Mouse (Mus musculus) kidney, adult 9 months (tissue): ENCODE data around the gene Eml2.

Experiments
- DNase-seq: peaks from one replicate; pipeline ENCODE4 v3.0.0; 2022

Eml2 gene

DNA sequence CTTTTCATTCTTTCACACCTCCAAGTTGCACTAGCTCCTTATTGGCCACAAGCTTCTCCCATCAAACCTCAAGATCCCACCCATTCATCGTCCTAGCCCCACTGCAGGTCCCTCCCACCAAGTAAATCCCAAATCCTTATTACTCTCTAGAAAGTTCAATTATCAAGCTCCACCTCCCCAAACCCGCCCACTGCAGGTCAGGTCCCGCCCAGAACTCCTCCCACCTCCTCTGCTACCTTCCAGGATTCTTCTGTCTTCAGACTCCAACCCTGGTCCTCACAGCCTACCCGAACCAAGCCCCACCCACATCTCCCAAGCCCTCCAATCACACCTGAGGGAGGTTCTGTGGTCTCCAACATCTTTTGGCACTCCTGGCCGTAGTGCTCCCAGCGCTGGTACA, 12.0 kb upstream of the Eml2 start:
- DNase-seq = peak; percentile 41

DNA sequence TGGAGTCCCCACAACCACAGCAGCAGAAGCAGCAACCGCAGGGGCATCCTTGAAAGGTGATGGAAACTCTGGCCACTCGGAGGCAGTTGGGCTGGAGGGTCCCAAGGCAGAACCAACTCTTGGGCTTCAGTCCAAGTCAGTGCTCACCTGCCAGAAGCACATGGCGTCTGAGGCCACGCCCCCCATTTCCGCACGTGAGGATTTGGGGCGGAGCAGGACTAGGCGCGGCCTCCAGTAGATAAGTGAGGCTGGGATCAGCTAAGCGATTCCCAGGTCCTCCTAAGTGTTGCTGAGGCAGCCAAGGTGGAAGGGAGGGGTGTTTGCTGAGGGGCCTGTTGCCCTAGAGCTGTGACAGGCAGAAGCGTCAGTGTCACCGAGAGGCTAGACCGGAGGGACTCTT, 11.2 kb upstream of the Eml2 start:
- no peak for DNase-seq

DNA sequence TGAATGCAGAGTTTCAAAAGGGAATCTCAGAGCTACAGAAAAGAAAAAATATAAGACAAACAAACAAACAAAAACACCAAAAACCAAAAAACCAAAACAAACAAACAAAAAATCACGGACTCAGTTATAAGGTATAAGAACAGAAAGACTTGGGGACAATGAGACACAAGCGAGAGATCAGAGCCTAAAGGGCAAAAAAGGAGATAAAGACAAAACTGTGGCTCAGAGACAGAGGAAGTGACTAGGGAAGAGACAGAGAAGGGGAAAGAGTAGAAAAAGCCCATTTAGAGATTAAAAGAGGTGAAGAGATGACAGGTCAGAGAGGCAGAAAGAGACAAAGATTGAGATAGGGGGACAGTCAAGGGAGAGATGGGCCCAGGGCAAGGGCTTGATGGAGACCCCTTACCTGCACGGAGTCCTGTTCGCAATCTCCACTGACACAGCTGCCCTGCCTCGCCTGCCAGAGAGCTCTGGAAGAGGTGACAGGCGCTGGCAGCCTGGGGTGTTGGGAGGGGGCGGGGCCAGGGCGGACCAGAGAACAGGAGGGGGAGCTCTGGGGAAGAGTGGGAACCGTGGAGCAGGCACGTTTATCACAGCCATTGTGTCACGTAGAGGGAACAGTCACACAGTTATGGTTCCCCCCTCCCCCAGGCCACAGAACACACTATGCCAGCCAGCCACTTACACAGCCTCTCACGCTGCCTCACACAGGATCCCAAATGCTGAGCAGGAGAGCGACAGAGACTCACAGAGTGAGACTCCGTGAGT, 10.4 kb upstream of the Eml2 start, which contains the start of gene Gipr:
Gipr (minus strand) TSS at position 472 of the 768 bp plus-strand sequence.
- no peak for DNase-seq

DNA sequence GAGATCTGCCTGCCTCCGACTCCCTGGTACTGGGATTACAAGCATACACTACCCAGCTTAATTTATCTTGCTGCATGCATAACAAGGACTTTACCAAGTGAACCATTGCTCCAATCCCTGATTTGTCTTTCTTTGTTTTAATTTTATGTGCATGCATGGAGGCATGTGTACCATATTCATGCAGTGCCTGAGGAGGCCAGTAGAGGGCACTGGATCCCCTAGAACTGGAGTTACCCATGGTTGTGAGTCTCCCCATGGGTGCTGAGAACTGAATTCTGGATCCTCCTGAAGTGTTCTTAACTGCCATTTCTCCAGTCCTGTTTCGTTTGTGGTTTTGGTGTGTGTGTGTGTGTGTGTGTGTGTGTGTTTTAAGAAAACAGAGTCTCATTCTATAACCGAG, 9.2 kb upstream of the Eml2 start:
- DNase-seq = no peak

DNA sequence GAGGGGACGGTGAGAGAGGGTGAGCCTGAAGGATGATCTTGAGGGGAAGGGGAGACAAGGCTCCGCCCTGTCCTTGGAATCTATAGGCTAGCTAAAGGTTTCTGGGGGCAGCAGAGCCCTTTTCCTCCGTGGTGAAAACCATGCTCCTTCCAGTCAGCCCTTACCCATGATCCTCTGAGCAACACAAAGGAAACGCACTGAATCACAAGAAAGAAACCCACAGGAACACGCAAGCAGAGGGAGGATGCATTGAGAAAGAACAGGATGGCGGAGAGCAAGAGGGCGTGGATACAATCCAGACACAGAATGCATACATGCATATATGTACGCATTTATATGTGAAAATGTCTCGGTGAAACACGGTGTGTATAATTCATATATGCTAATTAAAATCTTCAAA, 6.7 kb upstream of the Eml2 start:
- no peak for DNase-seq

DNA sequence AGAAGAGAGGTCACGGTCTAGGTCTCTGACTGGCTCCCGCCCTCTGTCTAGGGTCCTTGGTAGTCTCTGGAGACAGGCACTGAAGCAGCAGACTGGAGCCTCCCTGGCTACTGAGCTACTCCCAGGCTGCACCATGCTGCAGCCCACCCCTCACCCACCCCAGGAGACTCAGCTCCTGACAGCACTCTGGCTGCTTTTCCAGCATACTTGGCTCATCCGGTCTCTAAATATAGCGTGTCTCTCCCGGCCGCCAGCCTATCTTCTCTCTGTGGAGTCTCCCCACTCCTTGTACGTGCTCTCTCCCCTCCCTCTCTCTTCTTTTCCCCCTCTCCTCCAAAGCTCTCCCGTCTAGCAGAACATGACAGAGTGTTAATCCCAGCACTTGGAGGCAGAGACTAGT, 6.1 kb upstream of the Eml2 start:
- no peak for DNase-seq

DNA sequence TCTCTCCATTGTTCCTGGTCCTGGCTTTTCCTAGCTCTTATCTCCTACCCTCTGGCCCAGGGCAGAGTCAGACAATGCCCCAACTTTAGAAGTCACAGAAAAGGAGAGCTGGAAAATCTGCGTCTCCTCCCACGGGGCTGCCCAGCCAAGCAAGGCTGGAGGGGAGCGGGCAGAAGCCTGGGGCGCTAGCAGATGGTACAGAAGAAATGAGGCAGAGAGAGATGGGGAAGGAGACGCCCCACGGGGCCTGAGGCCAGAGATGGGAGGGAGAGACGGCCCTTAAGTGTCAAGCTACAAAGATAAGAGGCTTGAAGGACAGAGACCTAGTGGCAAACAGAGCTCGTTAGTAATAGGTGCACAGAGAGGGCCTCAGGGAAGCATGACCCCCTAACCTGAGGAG, 4.4 kb upstream of the Eml2 start:
- DNase-seq = no peak

DNA sequence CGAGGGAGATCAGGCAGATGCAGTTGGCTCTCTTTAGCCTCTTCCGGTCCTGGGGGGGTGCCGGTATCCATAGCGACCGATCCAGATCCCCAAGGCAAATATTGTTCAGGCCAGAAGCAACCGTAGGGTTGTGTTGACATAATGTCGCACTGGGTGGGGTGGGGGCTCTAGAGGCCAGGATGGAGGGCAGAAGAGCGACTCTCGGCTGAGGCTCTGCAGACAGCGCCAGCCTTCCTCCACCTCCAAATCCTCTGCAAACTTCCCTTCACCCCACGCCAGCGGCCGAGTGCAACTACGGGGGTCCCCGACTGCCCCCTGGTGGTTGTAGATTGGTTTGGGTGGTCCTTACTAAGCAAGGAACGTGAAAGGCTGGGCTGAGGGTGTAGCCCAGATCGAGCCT, 3.3 kb upstream of the Eml2 start:
- peak; percentile 69 for DNase-seq

DNA sequence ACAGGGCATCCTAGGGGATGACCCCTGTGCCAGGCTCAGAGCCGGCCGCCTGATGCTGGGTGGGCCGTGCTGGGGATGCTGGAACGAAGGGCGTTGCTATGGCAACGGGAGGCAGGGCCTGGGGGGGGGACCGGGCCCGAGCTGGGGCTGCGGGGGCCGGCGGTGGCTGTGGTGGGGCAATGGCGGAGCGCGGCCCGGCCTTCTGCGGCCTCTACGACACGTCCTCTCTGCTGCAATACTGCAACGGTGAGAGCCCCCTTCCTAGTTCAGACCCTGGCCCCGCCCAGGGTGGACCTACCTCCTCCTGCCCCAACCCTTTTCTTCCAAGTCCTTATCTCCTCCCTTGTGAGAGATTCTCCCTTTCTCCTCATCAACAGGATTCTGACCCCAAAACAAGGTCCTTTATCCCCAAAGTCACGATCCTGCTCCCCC, 311 bp downstream of the Eml2 start:
- DNase-seq = no peak

DNA sequence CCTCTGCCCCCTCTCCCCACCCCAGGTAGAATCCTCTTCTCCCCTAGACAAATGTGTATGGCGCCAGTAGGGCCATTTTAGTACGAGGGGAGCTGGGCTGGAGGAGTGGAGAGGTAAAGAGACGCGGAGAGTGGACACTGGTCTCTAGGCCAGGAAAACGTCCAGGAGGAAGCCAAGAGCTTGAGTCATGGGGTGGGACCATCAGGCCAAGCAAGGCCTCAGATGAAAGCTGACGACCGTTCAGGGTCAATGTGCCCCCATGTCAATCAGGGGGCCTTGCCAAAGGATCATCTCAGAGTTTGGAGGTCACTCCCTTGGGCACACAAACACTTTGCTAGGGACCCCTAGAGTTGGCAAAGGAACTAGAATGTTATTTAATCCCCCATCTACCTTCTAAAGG, 995 bp downstream of the Eml2 start:
- DNase-seq = no peak

DNA sequence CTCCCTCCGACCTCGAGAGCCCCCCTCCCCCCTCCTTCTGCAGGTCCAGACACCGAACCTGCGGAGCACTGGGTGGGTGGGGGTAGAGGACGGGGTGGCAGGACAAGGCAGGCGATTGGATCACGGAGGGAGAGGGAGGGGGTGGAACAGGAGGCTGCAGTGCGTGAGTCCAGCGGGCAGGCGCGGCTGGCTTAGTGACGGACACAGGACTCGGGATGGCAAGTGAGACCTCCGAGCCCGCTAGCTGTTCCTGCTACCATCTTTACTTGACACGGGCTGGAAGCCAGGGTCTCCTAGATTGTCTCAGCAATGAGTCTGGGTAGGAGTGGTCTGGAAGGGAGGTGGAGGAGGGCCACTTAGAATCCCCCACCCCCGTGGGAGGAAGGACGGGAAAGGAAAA, 1.8 kb downstream of the Eml2 start:
- no peak for DNase-seq

DNA sequence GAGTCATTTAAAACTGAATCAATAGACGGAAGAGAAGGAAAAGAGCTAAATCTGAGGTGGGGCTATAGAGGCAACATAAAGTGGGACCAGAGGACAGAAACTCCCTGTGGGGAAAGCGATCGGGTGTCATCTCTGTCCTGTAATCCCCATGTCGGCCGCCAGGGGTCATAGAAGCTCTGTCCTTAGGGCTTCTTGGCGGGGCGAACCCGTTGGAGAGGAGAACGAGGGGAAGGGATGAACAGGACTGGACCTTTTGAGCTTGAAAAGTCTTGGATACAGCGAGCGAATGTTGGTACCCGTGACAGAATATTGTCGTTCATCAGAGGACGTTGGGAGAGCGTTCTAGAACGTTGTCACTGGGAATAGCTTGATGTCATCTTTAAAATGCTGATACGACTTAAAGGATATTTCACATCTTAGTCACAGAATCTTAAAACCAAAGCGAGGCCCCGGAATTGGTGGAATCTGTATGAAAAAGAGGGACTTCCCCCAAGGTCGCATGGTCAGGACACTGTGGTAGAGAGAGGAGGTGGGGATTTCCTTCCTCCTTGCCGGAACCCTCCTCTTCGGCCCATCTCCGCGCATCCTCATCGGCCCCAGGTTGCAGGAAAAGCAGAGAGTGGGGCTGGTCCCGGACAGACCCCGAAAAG, 2.3 kb downstream of the Eml2 start:
- peak; percentile 74 for DNase-seq

DNA sequence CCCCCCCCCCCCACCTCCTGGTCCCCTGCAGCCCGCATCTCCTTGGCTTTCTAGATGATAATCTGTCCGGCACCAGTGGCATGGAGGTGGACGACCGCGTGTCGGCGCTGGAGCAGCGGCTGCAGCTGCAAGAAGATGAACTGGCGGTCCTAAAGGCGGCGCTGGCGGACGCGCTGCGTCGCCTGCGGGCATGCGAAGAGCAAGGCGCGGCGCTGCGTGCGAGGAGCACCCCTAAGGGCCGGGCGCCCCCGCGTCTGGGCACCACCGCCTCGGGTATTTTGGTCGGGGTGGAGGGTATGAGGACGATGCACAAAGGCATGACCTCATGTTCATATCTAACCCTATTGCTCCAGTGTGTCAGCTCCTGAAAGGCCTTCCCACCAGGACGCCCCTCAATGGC, 3.0 kb downstream of the Eml2 start:
- DNase-seq = peak; percentile 58

DNA sequence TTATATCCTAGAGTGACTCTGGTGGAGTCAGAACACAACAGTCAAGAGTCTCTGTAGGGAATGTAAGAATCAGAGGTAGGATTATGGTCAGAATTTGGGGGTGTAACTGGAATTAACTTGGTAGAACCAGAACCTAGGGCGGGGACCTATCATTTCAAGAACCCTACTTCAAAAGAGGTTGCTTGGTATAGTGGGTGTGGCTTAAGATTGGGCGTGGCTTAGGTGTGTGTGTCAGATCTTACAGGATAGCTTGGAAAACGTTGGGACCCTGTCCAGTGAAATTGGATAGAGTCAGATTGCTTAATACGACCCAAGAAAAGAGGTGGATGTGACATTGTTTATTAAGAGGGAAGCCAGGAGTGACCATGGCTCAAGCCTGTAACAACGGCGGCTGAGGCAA, 3.7 kb downstream of the Eml2 start:
- no peak for DNase-seq

DNA sequence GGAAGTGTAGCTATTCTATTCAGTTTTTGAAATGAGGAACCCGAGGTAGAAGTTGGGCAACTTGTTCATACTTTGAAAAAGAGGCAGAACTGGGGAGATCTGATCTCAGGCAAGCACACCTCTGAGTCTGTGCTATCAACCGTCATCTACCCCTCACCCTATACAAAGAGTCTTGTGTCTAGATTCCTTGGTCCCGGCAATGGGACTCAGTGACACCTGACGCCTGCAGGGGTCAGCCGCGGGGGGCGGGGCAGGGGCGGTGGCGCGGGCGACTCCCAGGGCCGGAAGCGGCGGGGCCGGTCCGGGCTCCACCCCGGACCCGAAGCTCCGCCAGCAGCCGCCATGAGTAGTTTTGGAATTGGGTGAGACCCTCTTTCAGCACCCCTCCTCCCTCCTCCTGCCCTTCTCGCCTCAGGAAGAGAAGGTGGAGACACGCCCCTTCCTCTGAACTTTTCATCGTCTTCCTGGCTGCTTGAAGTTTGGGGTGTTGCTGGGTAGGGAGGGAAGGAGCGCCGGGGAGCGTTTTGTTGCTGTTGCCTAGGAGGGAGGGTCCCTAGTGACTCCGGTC, 4.7 kb downstream of the Eml2 start:
- DNase-seq = peak; percentile 40

DNA sequence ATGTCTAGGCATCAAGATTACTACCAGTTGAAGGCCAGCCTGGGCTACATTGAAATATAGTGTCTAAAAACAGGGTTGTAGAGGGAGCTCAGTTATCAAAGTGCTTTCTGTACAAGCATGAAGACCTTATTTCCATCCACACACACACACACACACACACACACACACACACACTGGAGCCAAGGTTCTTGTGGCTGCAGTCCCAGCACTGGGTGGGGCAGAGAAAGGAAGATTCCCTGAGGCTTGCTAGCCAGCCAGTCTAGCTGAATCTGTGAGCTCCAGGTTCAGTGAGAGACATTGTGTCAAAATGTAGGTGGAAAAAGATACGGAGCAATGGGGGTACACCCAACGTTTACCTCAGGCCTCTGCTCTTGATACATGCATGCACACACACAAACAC, 8.0 kb downstream of the Eml2 start:
- no peak for DNase-seq

DNA sequence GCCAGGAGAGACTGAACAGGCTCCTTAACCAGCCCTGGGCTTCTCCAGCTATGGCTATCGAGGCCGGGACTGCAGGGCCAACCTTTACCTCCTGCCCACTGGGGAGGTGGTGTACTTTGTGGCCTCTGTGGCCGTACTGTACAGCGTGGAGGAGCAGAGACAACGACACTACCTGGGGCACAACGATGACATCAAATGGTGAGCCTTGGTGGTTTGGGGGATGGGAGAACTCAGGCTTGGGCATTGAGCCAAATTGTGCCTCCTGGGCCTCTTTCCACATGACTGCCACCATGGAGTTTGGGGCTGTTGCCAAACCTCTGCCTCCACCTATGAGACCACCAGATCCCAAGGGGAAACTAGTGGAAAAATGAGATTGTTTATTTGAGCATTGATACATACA, 8.5 kb downstream of the Eml2 start:
- peak; percentile 37 for DNase-seq

DNA sequence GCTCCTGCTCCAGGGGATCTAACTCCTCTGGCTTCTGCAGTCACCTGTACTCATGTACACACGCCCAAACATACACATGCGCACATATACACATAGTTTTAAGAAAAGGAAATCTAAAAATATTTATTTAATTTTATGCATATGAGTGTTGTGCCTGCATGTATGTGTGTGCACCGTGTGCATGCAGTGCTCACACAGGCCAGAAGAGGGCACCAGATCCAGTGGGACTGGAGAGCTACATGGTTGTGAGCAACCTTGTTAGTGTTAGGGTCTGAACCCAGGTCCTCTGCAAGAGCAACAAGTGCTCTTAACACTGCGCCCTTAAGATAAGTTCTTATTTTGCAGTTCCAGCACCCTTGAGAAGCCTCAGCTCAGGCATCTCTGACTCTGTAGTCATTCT, 18.5 kb downstream of the Eml2 start:
- no peak for DNase-seq

DNA sequence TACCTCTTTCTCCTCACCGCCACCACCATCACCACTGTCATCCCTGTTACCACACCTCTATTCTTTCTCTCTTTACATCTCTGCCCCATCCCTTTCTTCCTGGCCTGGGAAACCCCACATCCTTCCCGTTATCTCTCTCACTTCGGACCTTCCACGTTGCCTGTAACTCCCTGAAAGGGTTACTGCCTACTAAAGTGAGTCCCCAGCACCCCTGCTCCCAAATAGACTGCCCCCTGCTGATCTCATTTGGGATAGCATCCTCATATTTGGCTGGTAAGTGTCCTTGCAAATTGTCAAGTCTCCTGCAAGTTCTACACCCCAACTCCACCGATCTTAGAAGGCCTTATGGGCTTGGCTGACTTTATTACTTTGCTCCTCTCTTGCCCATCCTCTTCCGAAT, 20.5 kb downstream of the Eml2 start:
- DNase-seq = peak; percentile 51

DNA sequence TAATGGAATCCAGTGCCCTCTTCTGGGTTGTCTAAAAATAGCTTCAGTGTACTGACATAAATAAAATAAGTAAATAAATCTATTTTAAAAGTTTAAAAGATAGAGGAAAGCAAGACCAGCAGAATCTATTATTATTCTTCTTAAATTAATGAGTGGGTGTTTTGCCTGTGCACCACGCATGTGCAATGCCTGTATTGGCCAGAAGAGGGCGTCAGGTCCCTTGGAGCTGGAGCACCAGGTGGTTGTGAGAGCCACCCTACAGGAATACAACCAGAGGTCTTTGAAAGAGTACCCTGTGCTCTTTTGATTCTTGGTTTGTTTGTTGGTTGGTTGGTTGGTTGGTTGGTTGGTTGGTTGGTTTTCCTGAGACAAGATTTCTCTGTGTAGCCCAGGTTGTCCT, 21.8 kb downstream of the Eml2 start:
- peak; percentile 44 for DNase-seq

DNA sequence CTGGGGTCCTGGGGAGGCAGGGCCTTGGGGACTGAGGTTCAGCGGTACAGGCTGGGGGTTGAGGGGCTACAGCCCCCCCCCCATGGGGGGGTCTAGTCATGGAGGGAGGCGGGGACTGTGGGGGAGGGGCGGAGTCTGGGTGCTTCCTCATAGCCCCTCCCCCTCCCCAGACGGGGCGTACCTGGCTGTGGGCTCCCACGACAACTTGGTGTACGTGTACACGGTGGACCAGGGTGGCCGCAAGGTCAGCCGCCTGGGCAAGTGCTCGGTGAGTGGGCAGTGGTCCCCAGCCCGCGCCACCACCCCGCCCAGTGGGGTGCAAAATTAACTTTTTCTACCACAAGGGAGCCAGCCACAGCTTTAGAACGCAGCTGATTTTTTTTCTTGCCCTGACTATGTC, 25.4 kb downstream of the Eml2 start:
- DNase-seq = no peak

DNA sequence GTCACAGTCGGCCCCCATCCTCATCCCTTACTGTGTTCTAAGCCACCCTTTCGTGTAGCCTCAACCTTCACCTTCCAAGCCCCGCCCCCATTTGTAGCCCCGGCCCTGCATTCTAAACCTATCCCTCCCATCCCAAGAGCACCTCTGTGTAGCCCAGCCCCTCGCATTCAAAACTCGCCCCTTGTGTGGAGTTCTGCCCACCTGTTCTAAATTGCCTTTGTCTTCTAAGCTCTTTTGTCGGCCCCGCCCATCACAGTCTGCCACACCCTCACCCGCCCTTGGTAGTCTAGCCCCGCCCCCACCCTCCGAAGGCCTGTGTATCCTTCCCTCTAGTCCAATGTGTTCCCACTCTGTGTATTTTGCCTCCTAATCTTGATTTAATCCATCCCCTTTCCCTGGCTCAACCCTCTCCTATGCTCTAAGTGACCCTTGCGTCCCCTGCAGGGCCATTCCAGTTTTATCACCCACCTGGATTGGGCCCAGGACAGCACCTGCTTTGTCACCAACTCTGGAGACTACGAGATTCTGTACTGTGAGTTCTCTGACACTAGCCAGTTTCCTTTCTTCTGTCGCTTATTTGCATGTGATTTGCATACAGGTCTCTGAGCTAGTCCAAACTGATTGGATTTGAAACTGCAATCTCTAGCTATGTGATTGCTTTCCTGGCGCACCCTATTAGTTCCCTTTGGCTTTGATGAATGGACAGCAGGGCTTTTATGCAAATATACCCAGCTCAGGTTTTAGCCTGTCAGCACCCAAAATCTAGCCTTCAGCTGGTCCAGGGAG, 26.0 kb downstream of the Eml2 start:
- DNase-seq = no peak

DNA sequence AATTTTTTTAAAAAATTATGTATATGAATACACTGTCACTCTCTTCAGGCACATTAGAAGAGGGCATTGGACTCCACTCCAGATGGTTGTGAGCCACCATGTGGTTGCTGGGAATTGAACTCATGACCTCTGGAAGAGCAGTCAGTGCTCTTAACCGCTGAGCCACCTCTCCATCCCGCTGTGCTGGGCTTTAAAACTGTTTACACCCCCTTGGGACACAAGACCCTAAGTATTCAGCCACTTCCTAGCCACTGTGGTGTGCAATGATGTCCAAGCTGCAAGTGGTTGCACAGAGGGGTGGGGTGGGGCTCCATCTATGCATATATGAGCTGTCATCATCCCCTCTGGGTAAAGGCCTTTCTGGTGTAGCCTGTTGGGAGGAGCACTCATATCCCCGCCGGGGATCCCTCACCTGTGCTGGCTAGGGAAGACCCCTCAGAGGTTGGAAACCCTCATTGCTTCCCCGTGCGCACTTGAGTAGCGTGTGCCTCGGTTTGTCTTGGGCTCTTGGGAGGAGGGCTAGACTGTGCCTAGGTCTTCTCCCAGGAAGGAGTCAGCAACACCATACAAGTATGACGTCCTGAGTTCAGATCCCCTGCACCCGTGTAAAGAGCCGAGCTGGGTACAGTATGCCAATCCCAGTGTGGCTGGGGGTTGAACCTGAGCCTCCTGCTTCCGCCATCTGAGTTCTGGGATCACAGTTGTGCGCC, 32.1 kb downstream of the Eml2 start:
- no peak for DNase-seq
